Mouse (Mus musculus) liver, embryonic 13.5 days (tissue): ENCODE results near the gene Syt15. TPM values are rescaled to one million over a fixed set of nuclear protein-coding genes. Genes with fewer than 3 reads are reported as not detected.

Source experiments
- ATAC-seq: fragments of 200-750 bp; cut with Nextera tagmentation; 2 replicates; pipeline ENCODE4 v1.8.0; 2017; ENCODE audit warnings: low read depth, mild to moderate bottlenecking, moderate number of reproducible peaks, moderate library complexity
- DNase-seq: peaks from one replicate; pipeline ENCODE4 v3.0.0; 2022
- H3K27ac ChIP-seq: fragments of 300-500 bp; sonication (generic); 2 replicates; pipeline ENCODE4 v1.5.1; 2015; ENCODE audit warnings: moderate library complexity, mild to moderate bottlenecking, inconsistent platforms
- H3K27me3 ChIP-seq: fragments of 300-500 bp; sonication (generic); 2 replicates; pipeline ENCODE4 v1.6.1; 2015; ENCODE audit warnings: mild to moderate bottlenecking, inconsistent platforms
- H3K36me3 ChIP-seq: fragments of 300-500 bp; sonication (generic); 2 replicates; pipeline ENCODE4 v1.6.1; 2015; ENCODE audit warnings: mild to moderate bottlenecking, inconsistent platforms
- H3K4me1 ChIP-seq: fragments of 300-500 bp; sonication (generic); replicated peaks from 2 replicates; pipeline ENCODE4 v1.6.1; 2015; ENCODE audit warnings: inconsistent platforms
- H3K4me2 ChIP-seq: fragments of 300-500 bp; sonication (generic); 2 replicates; pipeline ENCODE4 v1.6.1; 2015; ENCODE audit warnings: inconsistent platforms, mild to moderate bottlenecking, moderate library complexity
- H3K4me3 ChIP-seq: fragments of 300-500 bp; sonication (generic); replicated peaks from 2 replicates; pipeline ENCODE4 v1.5.1; 2015; ENCODE audit warnings: mild to moderate bottlenecking, inconsistent platforms
- H3K9ac ChIP-seq: fragments of 300-500 bp; sonication (generic); 2 replicates; pipeline ENCODE4 v1.6.1; 2015; ENCODE audit warnings: mild to moderate bottlenecking, inconsistent platforms
- H3K9me3 ChIP-seq: fragments of 300-500 bp; sonication (generic); replicated peaks from 2 replicates; pipeline ENCODE4 v1.6.1; 2016; ENCODE audit warnings: inconsistent platforms
- whole genome bisulfite sequencing: fragments of 180-500 bp; shearing (Covaris S2); methylation state at CpG from one replicate; pipeline ENCODE4 v1.1.7; 2015; ENCODE audit not compliant: insufficient replicate concordance; 5-methylcytosine and 5-hydroxymethylcytosine counted together
- polyA plus RNA-seq: library from polyadenylated mRNA; unstranded; fragments of >200 nt; fragmentation: Nextera tagmentation; extraction: Ambion mirVana; gene quantifications from 2 replicates; pipeline ENCODE4 v1.2.1, GENCODE M21; 2015

Syt15 gene
- polyA plus RNA-seq, 1 experiment from 2014 or later = 0.39 TPM

- Histone ChIP-seq H3K4me2 (no peak overlapping the region), H3K4me3 (no peak overlapping the region), H3K27me3 (0 out of 2 replicates have a peak, but pooled peaks cover 1% of the 10 kb centered on the region), H3K9me3 (no peaks in the 10 kb centered on the region), H3K9ac (no peak overlapping the region), H3K4me1 (no peaks in the 10 kb centered on the region), H3K36me3 (no peaks in the 10 kb centered on the region), H3K27ac (no peak overlapping the region)
- ATAC-seq (no peak), DNase-seq (no peak)
- WGBS = 54% methylated on average over 6 of the region's 6 CpGs
Observed at GRCm38 (mm10) chr14:34207996-34208395, 11.4 kb upstream of the Syt15 start.

DNA sequence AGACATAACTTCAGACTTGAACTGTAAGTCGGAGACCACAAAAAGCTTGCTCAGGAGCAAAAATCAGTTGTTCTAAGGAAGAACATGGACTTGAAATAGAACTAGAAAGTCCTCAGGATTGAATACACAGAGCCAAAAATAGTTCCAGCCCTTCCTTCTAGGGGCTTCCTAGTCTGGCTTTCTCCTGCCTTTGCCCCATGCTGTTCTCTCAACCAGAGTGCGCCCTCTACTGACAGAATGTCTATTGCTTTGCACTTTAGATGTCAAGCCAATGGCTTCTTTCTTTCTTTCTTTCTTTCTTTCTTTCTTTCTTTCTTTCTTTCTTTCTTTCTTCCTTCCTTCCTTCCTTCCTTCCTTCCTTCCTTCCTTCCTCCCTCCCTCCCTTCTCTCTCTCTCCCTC is 10.7 kb upstream of the Syt15 start:
- Histone ChIP-seq H3K9me3 (no peaks in the 10 kb centered on the region), H3K4me2 (no peak overlapping the region), H3K4me1 (no peaks in the 10 kb centered on the region), H3K9ac (no peak overlapping the region), H3K27ac (no peak overlapping the region), H3K36me3 (no peaks in the 10 kb centered on the region), H3K27me3 (no peaks in the 10 kb centered on the region), H3K4me3 (no peak overlapping the region)
- 47% methylated on average over 2 of the region's 2 CpGs for WGBS
- ATAC-seq (no peak), DNase-seq (no peak)

DNA sequence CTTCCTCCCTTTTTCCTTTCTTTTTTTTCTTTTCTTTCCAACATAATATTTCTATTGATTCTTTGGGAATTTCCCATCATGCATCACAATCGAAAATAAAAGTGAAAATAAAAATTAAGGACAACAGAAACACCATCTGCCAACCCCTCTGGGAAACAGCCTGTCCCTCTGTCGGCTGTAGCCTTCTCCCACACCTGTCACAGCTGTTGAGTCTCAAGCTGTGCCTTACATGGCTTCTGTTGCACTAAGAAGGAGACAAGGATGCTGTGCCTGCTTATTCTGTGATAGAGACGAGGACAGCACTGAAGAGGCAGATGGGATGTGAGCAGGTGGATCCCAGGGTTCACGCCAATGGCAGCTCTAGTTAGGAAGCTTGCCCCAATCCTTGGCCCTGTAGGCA is 10.3 kb upstream of the Syt15 start:
- no peak for ATAC-seq
- 45% methylated on average over 4 of the region's 4 CpGs for WGBS
- no peak for DNase-seq

DNA sequence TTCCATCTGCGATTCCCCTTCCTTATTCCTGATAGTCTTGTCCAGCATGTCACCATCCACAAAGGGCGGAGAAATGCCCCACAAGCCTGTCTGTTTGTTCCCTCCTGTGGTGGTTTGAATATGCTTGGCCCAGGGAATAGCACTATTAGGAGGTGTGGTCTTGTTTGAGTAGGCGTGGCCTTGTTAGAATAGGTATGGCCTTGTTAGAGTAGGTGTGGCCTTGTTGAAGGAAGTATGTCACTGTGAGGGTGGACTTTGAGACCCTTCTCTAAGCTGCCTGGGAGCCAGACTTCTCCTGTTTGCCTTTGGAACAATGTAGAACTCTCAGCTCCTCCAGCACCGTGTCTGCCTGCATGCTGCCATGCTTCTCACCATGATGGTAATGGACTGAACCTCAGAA is 9.5 kb upstream of the Syt15 start:
- ATAC-seq (no peak), DNase-seq (no peak)
- H3K27me3 ChIP-seq = no peaks in the 10 kb centered on the region
- 71% methylated on average over 4 of the region's 4 CpGs for WGBS
- H3K9ac ChIP-seq = no peak overlapping the region
- H3K9me3 ChIP-seq = no peaks in the 10 kb centered on the region
- H3K4me2 ChIP-seq = no peak overlapping the region
- no peak overlapping the region for H3K27ac ChIP-seq
- H3K36me3 ChIP-seq = no peaks in the 10 kb centered on the region
- no peak overlapping the region for H3K4me3 ChIP-seq
- H3K4me1 ChIP-seq = no peaks in the 10 kb centered on the region

More for the DNA sequence above, 10.3 kb upstream of the Syt15 start:
- H3K27ac ChIP-seq = no peak overlapping the region
- no peak overlapping the region for H3K9ac ChIP-seq
- H3K4me1 ChIP-seq = no peaks in the 10 kb centered on the region
- no peaks in the 10 kb centered on the region for H3K27me3 ChIP-seq
- H3K9me3 ChIP-seq = no peaks in the 10 kb centered on the region
- no peak overlapping the region for H3K4me3 ChIP-seq
- H3K36me3 ChIP-seq = no peaks in the 10 kb centered on the region
- no peak overlapping the region for H3K4me2 ChIP-seq

DNA sequence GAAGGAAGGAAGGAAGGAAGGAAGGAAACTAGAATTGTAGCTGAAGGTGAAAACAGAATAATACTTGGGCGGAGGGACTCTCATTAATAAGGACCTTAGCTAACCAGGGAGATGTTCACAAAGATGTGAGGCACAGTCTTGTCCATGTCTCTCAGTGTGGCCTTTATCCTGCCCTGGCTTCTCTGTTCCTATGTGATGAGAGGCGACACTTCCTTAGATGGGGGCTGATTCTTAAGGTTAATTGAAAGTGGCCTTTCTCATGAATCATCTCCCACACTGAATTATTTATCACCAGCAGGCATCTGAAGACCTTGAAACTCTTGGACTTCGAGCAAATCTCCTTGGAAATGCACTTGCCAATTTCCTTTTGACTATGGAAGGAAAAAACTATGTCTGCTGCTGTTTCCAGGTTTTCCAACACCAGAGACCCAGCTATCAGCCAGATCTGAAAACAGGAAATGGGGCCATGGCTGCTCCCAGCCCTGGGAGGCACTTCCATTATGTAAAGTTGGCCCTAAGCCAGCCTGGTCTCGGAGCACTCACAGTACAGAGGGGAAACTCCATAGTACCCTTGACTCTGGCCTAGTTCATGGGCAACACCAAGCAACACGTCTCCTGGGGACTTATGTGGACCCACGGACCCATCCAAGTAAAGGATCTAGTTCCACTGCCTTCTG is 3.8 kb upstream of the Syt15 start:
- Histone ChIP-seq H3K27ac (no peak overlapping the region), H3K27me3 (peaks cover 21% of the 10 kb centered on the region), H3K4me2 (no peak overlapping the region), H3K9ac (no peak overlapping the region), H3K4me3 (no peak overlapping the region), H3K36me3 (no peaks in the 10 kb centered on the region), H3K9me3 (no peaks in the 10 kb centered on the region), H3K4me1 (peaks cover 4% of the 10 kb centered on the region; the same call in 1 of the 2 replicates)
- WGBS = 50% methylated on average over 6 of the region's 6 CpGs
- no peak for ATAC-seq
- DNase-seq = no peak

DNA sequence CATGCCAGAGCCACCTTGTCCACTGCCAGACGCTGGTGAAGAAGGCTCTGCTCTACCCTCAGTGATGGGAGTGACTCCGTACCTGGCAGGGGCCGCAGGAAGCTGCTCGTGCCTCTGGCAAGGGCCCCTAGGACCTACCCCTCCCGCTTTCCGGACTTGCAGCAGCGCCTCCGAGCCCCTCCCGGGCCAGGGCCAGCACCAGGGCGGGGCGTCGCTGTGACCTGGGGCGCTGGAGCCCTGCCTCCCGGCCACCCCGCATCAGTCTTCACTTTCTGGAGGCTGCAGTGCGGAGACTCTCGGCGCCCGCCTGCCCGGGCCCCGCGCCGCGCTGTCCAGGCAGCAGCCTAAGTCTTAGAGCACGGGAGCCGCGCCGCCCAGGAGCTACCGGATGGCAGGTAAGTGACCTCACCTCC is 397 bp downstream of the Syt15 start:
- peak overlapping the region; percentile 37 for H3K4me3 ChIP-seq
- DNase-seq (no peak), ATAC-seq (no peak)
- no peaks in the 10 kb centered on the region for H3K36me3 ChIP-seq
- peaks cover 28% of the 10 kb centered on the region for H3K27me3 ChIP-seq
- no peak overlapping the region for H3K27ac ChIP-seq
- H3K9me3 ChIP-seq = no peaks in the 10 kb centered on the region
- H3K4me2 ChIP-seq = peak overlapping the region; percentile 56
- H3K9ac ChIP-seq = peak overlapping the region; percentile 39; the same call in 1 of the 2 replicates
- 4% methylated on average over 29 of the region's 29 CpGs for WGBS
- peaks cover 4% of the 10 kb centered on the region; the same call in 1 of the 2 replicates for H3K4me1 ChIP-seq

DNA sequence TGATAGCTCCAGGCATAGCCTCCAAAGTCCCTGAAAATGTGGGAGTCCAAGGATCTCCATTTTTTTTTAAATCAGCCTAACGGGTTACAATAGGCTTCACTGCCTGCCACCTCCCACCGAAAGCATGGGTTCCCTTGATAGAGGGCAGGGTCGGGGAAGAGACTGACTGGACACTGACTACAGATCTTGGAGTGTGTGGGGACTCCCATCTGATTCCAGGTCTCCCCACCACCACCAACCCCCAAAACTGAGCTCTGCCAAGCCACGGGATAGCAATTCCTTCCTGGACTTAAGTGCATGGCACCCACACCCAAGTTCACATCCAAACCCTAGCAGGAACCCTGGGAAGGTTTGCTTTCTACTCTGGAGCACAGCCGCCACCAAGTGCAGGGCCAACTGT is 1.0 kb downstream of the Syt15 start:
- Histone ChIP-seq H3K36me3 (no peaks in the 10 kb centered on the region), H3K4me1 (peaks cover 4% of the 10 kb centered on the region; the same call in 1 of the 2 replicates), H3K9ac (no peak overlapping the region), H3K4me2 (0 out of 2 replicates have a peak overlapping the region, but pooled peaks have one; percentile 56), H3K27me3 (peaks cover 28% of the 10 kb centered on the region), H3K9me3 (no peaks in the 10 kb centered on the region), H3K27ac (no peak overlapping the region), H3K4me3 (peak overlapping the region; percentile 37; the same call in 1 of the 2 replicates)
- 49% methylated on average over 5 of the region's 5 CpGs for WGBS
- no peak for DNase-seq
- ATAC-seq = no peak

DNA sequence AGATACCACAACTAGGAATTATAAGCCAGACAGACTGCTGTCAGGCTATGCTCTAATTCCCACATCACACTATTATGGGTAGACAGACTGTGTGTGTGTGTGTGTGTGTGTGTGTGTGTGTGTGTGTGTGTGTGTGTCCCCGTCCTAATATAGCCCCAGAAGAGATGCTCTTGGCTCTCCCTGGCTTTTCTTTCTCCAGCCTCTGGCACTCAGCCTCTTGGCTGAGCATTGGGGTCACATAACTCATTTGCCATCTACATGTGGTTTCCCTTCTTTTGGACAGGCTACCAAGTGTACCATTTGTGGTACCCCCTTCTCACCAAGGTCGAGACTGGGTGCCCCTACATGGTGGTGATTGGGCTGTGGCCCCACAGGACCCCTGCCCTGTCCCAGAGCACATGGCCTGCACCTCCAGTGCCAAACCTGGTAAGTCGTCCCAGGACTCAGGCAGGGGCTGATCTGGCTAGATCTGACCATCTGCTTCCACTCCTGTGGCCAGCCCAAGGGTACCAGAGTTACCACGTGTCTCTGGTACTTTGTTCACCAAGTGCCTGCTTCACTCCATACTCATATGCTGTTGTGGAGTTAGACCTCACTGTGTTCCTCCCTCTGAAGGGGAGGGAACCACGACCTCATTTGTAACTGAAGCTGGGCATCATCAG is 2.2 kb downstream of the Syt15 start:
- no peak for ATAC-seq
- DNase-seq = no peak
- no peak overlapping the region for H3K4me3 ChIP-seq
- no peak overlapping the region for H3K27ac ChIP-seq
- no peaks in the 10 kb centered on the region for H3K9me3 ChIP-seq
- peaks cover 4% of the 10 kb centered on the region; the same call in 1 of the 2 replicates for H3K4me1 ChIP-seq
- peaks cover 28% of the 10 kb centered on the region for H3K27me3 ChIP-seq
- H3K4me2 ChIP-seq = no peak overlapping the region
- 41% methylated on average over 4 of the region's 5 CpGs for WGBS
- H3K9ac ChIP-seq = no peak overlapping the region
- H3K36me3 ChIP-seq = no peaks in the 10 kb centered on the region

DNA sequence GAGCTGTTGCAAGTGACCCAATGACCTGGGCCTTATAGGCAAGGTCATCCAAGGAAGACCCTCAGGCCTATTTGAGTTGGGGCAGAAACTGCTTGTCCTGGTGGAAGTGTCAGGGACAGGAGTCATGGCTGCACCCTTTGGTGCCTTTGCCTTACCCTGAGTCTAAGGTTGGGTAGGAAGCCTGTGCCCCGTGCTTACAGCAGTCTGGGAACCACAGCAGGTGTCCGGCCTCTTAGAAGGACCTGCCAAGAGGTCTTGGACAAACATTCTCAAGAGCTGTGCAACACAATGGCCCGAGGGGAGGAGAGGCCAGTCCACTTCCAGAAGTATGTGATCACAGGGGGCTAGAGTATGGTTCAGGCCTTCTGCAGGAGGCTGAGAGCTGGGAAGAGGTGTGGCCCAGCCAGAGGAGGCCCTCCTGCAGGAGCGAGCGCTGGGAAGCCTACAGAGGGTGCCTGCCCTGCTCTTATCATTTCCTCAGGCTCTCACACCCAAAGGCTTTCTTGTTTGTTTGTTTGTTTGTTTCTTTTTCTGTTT is 4.0 kb downstream of the Syt15 start:
- ATAC-seq (no peak), DNase-seq (no peak)
- Histone ChIP-seq H3K4me3 (no peak overlapping the region), H3K27me3 (peaks cover 28% of the 10 kb centered on the region), H3K9ac (no peak overlapping the region), H3K36me3 (no peaks in the 10 kb centered on the region), H3K9me3 (no peaks in the 10 kb centered on the region), H3K27ac (no peak overlapping the region), H3K4me1 (peaks cover 4% of the 10 kb centered on the region; the same call in 1 of the 2 replicates), H3K4me2 (no peak overlapping the region)
- 33% methylated on average over 5 of the region's 5 CpGs for WGBS

DNA sequence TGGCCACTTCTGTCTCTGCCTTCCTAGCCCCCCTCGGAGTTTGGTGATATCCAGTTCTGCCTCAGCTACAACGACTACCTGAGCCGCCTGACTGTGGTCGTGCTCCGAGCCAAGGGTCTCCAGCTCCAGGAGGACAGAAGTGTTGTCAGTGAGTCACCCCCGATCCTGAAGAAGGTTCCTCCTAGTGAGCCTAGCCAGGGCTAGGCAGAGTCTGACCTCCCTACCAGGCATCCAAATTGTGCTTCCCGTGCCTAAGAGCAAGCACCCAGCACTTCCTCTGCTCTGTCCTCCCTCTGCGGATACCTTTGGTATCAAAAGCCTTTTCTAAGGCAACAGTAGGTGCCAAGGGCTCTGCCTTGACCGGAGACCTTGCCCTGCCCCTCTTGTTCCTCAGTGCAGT is 6.6 kb downstream of the Syt15 start:
- ATAC-seq = no peak
- H3K36me3 ChIP-seq = no peaks in the 10 kb centered on the region
- H3K27me3 ChIP-seq = 0 out of 2 replicates have a peak, but pooled peaks cover 3% of the 10 kb centered on the region
- H3K9ac ChIP-seq = no peak overlapping the region
- H3K27ac ChIP-seq = no peak overlapping the region
- H3K4me1 ChIP-seq = no peaks in the 10 kb centered on the region
- H3K4me2 ChIP-seq = no peak overlapping the region
- DNase-seq = no peak
- WGBS = 64% methylated on average over 9 of the region's 9 CpGs
- no peak overlapping the region for H3K4me3 ChIP-seq
- H3K9me3 ChIP-seq = no peaks in the 10 kb centered on the region

- DNase-seq = no peak
- 64% methylated on average over 4 of the region's 4 CpGs for WGBS
Observed at GRCm38 (mm10) chr14:34226566-34226965, 7.2 kb downstream of the Syt15 start.

More at GRCm38 (mm10) chr14:34226566-34226965, 7.2 kb downstream of the Syt15 start:
- no peak overlapping the region for H3K9ac ChIP-seq
- no peak overlapping the region for H3K4me2 ChIP-seq
- no peak overlapping the region for H3K4me3 ChIP-seq
- no peaks in the 10 kb centered on the region for H3K9me3 ChIP-seq
- H3K27me3 ChIP-seq = no peaks in the 10 kb centered on the region
- no peak overlapping the region for H3K27ac ChIP-seq
- 0 out of 2 replicates have a peak, but pooled peaks cover 2% of the 10 kb centered on the region for H3K36me3 ChIP-seq
- no peaks in the 10 kb centered on the region for H3K4me1 ChIP-seq
- ATAC-seq = no peak
